9 mouse cellular contexts compared by ENCODE assay signal in the genomic region with DNA sequence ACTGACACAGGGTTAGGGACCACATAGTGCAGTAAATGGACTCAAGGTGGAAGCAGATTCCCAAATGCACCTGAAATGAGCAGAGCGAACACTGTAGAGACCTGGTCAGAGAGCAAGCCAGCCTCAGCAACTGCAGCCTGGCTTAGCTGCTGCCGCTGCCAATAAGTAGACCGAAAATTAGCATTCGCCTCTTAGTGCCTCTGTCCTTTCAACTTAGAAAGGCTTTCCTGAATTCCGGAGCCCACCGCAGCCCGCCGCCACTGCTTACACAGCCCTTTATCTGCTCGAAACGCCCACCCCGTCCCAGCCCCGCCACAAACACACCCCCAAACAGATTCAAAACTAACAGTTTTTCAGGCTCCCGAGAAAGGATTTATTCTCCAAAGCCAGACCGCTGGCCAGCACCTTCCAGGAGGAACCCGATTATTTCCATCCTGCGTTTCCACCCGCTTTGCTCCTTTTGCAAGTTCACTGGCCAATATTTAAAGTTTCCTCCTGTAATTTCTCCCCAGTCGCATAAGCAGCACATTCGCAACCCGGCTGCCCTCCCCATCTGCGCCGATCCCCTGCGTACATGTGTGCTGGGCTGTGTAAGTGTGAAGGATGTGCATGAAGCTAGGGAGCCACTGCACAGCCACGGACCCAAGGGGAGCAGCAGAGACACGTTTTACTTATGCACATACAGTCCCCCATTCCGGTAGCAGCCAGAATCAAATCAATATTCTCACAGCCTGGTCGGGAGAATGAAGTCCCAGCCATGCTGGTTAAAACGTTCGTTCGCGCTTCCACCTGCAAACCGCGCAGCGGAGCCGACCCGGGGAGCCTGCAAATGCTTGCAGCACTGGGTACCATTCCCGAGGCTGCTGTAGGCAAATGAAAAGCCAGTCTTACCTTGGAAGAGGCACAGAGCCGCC. TPM values are rescaled to one million over a fixed set of nuclear protein-coding genes. Genes with fewer than 3 reads are reported as not detected.
A peak's percentile ranks its signal among the peaks of the same experiment; 100 is the strongest.
DNase-seq lines count a peak whose midpoint lies in the region; ATAC-seq lines count a peak whose summit lies in the region.
"Had no signal": no experiment of that assay in that cellular context is flagged by ENCODE, and none has a peak within 500 bp of the region (broad histone marks: within the 10 kb centered on the region; RNA-seq: fewer than 3 reads in every experiment).

No protein-coding gene starts in this region.

- H3K27me3 ChIP-seq in heart, embryonic 10.5 days (ENCODE audit: insufficient read depth, poor library complexity, severe bottlenecking) = peaks cover 43% of the 10 kb centered on the region
- no peaks in the 10 kb centered on the region for H3K27me3 ChIP-seq in forebrain, embryonic 16.5 days (replicated peaks; ENCODE audit: control insufficient read depth, insufficient read depth, low read length)
- H3K27me3 ChIP-seq in midbrain, embryonic 12.5 days = peaks cover 26% of the 10 kb centered on the region
- H3K27me3 ChIP-seq: CH12.LX had no signal

- peak; percentile 74 for ATAC-seq in forebrain, embryonic 16.5 days
- ATAC-seq in midbrain, embryonic 12.5 days (ENCODE audit: low FRiP score, low read depth) = peak; percentile 76

- H3K4me3 ChIP-seq in heart, embryonic 10.5 days = peak overlapping the region; percentile 63
- H3K4me3 ChIP-seq in forebrain, embryonic 16.5 days (replicated peaks; ENCODE audit: low read length) = peak overlapping the region; percentile 49
- H3K4me3 ChIP-seq in midbrain, embryonic 12.5 days = peak overlapping the region; percentile 54

- H3K27ac ChIP-seq in heart, embryonic 10.5 days = no peak overlapping the region
- peak overlapping the region; percentile 85 for H3K27ac ChIP-seq in forebrain, embryonic 16.5 days (ENCODE audit: low read length)
- peak overlapping the region; percentile 67 for H3K27ac ChIP-seq in midbrain, embryonic 12.5 days (replicated peaks)

- intact Hi-C loops in heart, postnatal 25 days (cut with DNase I) = no loop called here

- WGBS in heart, embryonic 10.5 days = 2% methylated on average over 38 of the region's 38 CpGs
- WGBS in forebrain, embryonic 16.5 days = under 1% methylated on average over 38 of the region's 38 CpGs
- WGBS in midbrain, embryonic 12.5 days = 1% methylated on average over 38 of the region's 38 CpGs

- DNase-seq in heart, embryonic 10.5 days (ENCODE audit: low spot score) = no peak
- DNase-seq in heart, postnatal 25 days (ENCODE audit: low spot score) = no peak
- DNase-seq in cerebellum, adult 18-20 months = peak; percentile 46 to 57
- DNase-seq in kidney, postnatal 14 days = peak; percentile 8
- DNase-seq in thymus, postnatal 14 days = no peak
- DNase-seq in thymus, postnatal 4 days = no peak

- no peaks in the 10 kb centered on the region for H3K36me3 ChIP-seq in heart, embryonic 10.5 days
- no peaks in the 10 kb centered on the region for H3K36me3 ChIP-seq in forebrain, embryonic 16.5 days (ENCODE audit: control insufficient read depth, insufficient read depth)
- H3K36me3 ChIP-seq in midbrain, embryonic 12.5 days = no peaks in the 10 kb centered on the region

- no peaks in the 10 kb centered on the region for H3K9me3 ChIP-seq in heart, embryonic 10.5 days
- no peaks in the 10 kb centered on the region for H3K9me3 ChIP-seq in forebrain, embryonic 16.5 days (ENCODE audit: control insufficient read depth, low read length)
- H3K9me3 ChIP-seq in midbrain, embryonic 12.5 days = no peaks in the 10 kb centered on the region

- H3K4me2 ChIP-seq in forebrain, embryonic 16.5 days (ENCODE audit: low read length) = peak overlapping the region; percentile 83
- peak overlapping the region; percentile 88 for H3K4me2 ChIP-seq in midbrain, embryonic 12.5 days (replicated peaks)

- H3K4me1 ChIP-seq in heart, embryonic 10.5 days = peaks cover 7% of the 10 kb centered on the region; the same call in 1 of the 2 replicates
- peaks cover 22% of the 10 kb centered on the region for H3K4me1 ChIP-seq in forebrain, embryonic 16.5 days (replicated peaks; ENCODE audit: control insufficient read depth, insufficient read depth, low read length)
- peaks cover 23% of the 10 kb centered on the region for H3K4me1 ChIP-seq in midbrain, embryonic 12.5 days

- H3K9ac ChIP-seq in forebrain, embryonic 16.5 days (replicated peaks; ENCODE audit: low read depth, low read length) = peak overlapping the region; percentile 58
- peak overlapping the region; percentile 63 for H3K9ac ChIP-seq in midbrain, embryonic 12.5 days (replicated peaks)

RNA-seq across cellular contexts. Expression of gene Ntm, which starts 0.7 kb away (rescaled TPM):
- 20.7 and 37.9 TPM in 2 replicates for polyA plus RNA-seq in heart, embryonic 10.5 days (2016; fragmentation: Nextera tagmentation; extraction: Ambion mirVana)
- 1 to 10 TPM; 2.2 to 2.7 TPM for total RNA-seq in heart, postnatal 25 days (2021)
- 99.3 and 134 TPM in 2 replicates for polyA plus RNA-seq in forebrain, embryonic 16.5 days (2015; fragmentation: Nextera tagmentation; extraction: Ambion mirVana)
- polyA plus RNA-seq in midbrain, embryonic 12.5 days (2016; fragmentation: Nextera tagmentation; extraction: Ambion mirVana) = 39.0 and 45.9 TPM in 2 replicates
- total RNA-seq: CH12.LX had no signal

Comparison
In these comparisons a context has a peak if more than half of its experiments do, and no peak if none do; other contexts are left out.
1. DNase-seq: peak in cerebellum, adult 18-20 months (2 of 2) and kidney, postnatal 14 days (single experiment); none in heart, embryonic 10.5 days (single experiment), heart, postnatal 25 days (single experiment), thymus, postnatal 14 days (single experiment) and thymus, postnatal 4 days (single experiment).
2. Peak in every context shown above with its lines, with median percentiles within 50 percentile points of each other: H3K4me3 ChIP-seq.